Mouse (Mus musculus) kidney, adult 8-10 months (tissue): ENCODE data around the gene 1700022I11Rik.

Experiments
- DNase-seq, 2 experiments: peaks; one replicate each; pipeline ENCODE4 v3.0.0; 2022

1700022I11Rik gene

GRCm38 (mm10) chr4:43004951-43005350 lies 35.5 kb downstream of the 1700022I11Rik start:
- DNase-seq: no peak

- peak; percentile 40 to 47 for DNase-seq
These were observed 36.4 kb downstream of the 1700022I11Rik start for GRCm38 (mm10) chr4:43005765-43006164.

GRCm38 (mm10) chr4:43010161-43011038 lies 41.0 kb downstream of the 1700022I11Rik start, which contains the start of gene Fancg:
Gene Fancg, minus strand, starts transcription at chr4:43010506.
- DNase-seq: peak; percentile 73 to 82

GRCm38 (mm10) chr4:43012091-43012490 lies 42.7 kb downstream of the 1700022I11Rik start:
- no peak for DNase-seq

- DNase-seq: no peak
These were observed 48.8 kb downstream of the 1700022I11Rik start for GRCm38 (mm10) chr4:43018156-43018555.

GRCm38 (mm10) chr4:43019176-43019575 lies 49.8 kb downstream of the 1700022I11Rik start:
- DNase-seq: no peak

GRCm38 (mm10) chr4:43019641-43020465 lies 50.4 kb downstream of the 1700022I11Rik start:
- no peak for DNase-seq

- no peak for DNase-seq
These were observed 51.5 kb downstream of the 1700022I11Rik start for GRCm38 (mm10) chr4:43020876-43021275.

- DNase-seq: no peak
These were observed 51.9 kb downstream of the 1700022I11Rik start for GRCm38 (mm10) chr4:43021341-43021740.

- no peak for DNase-seq
These were observed 55.3 kb downstream of the 1700022I11Rik start for GRCm38 (mm10) chr4:43024673-43025072.

- DNase-seq: peak; percentile 93 to 96
These were observed 55.9 kb downstream of the 1700022I11Rik start, which contains the start of gene Pigo for GRCm38 (mm10) chr4:43025084-43025960. Gene Pigo, minus strand, starts transcription at chr4:43025819.

GRCm38 (mm10) chr4:43029121-43029520 lies 59.7 kb downstream of the 1700022I11Rik start:
- DNase-seq: no peak

GRCm38 (mm10) chr4:43029749-43030148 lies 60.3 kb downstream of the 1700022I11Rik start:
- no peak for DNase-seq

- no peak for DNase-seq
These were observed 60.9 kb downstream of the 1700022I11Rik start for GRCm38 (mm10) chr4:43030352-43030751.

GRCm38 (mm10) chr4:43030780-43031230 lies 61.4 kb downstream of the 1700022I11Rik start:
- peak; percentile 46 to 51 for DNase-seq

- peak; percentile 94 to 95 for DNase-seq
These were observed 62.0 kb downstream of the 1700022I11Rik start, which contains the start of gene Stoml2 for GRCm38 (mm10) chr4:43031237-43031995. Gene Stoml2, minus strand, starts transcription at chr4:43031710.

- DNase-seq: no peak
These were observed 63.1 kb downstream of the 1700022I11Rik start for GRCm38 (mm10) chr4:43032501-43032900.
